Mouse (Mus musculus): ENCODE results near the gene Slc36a4. TPM values are rescaled to one million over a fixed set of nuclear protein-coding genes. Genes with fewer than 3 reads are reported as not detected.

The Slc36a4 gene
- polyA plus RNA-seq, 1 experiment: 6.1 TPM

- TF ChIP-seq CTCF (conservative IDR thresholded peaks at IDR 0.05; ENCODE audit: insufficient read depth, insufficient read length, low read depth, low read length) (no peak), POLR2A (IDR thresholded peaks at IDR 0.05; ENCODE audit: low read depth, low read length) (no peak)
- 82% methylated on average over 8 of the region's 8 CpGs for WGBS
- no peaks in the 10 kb centered on the region for H3K27me3 ChIP-seq (replicated peaks; ENCODE audit: control insufficient read depth, insufficient read depth, low read length)
- DNase-seq: no peak
- H3K36me3 ChIP-seq (ENCODE audit: control insufficient read depth, insufficient read depth, low read length): no peaks in the 10 kb centered on the region; the same call in 1 of the 2 replicates
- H3K27ac ChIP-seq (ENCODE audit: insufficient read depth, low read depth, low read length): no peak overlapping the region
- H3K4me3 ChIP-seq (ENCODE audit: insufficient read depth, low read depth, low read length): no peak overlapping the region
- no peaks in the 10 kb centered on the region for H3K4me1 ChIP-seq (ENCODE audit: control insufficient read depth, insufficient read depth, low read length)
Observed at GRCm38 (mm10) chr9:15722506-15722905, 13.0 kb downstream of the Slc36a4 start.

GRCm38 (mm10) chr9:15727168-15727567 is 17.6 kb downstream of the Slc36a4 start:
- Histone ChIP-seq H3K27ac (ENCODE audit: insufficient read depth, low read depth, low read length) (no peak overlapping the region), H3K36me3 (ENCODE audit: control insufficient read depth, insufficient read depth, low read length) (no peaks in the 10 kb centered on the region; the same call in 1 of the 2 replicates), H3K4me1 (ENCODE audit: control insufficient read depth, insufficient read depth, low read length) (no peaks in the 10 kb centered on the region), H3K27me3 (replicated peaks; ENCODE audit: control insufficient read depth, insufficient read depth, low read length) (no peaks in the 10 kb centered on the region), H3K4me3 (ENCODE audit: insufficient read depth, low read depth, low read length) (no peak overlapping the region)
- WGBS: 98% methylated on average over 8 of the region's 8 CpGs
- no peak for DNase-seq
- TF ChIP-seq CTCF (conservative IDR thresholded peaks at IDR 0.05; ENCODE audit: insufficient read depth, insufficient read length, low read depth, low read length) (no peak), POLR2A (IDR thresholded peaks at IDR 0.05; ENCODE audit: low read depth, low read length) (no peak)

GRCm38 (mm10) chr9:15731758-15732748 is 22.5 kb downstream of the Slc36a4 start:
- no peak overlapping the region for H3K27ac ChIP-seq (ENCODE audit: insufficient read depth, low read depth, low read length)
- no peaks in the 10 kb centered on the region for H3K27me3 ChIP-seq (replicated peaks; ENCODE audit: control insufficient read depth, insufficient read depth, low read length)
- peak; percentile 63 for DNase-seq
- TF ChIP-seq POLR2A (IDR thresholded peaks at IDR 0.05; ENCODE audit: low read depth, low read length) (no peak), CTCF (conservative IDR thresholded peaks at IDR 0.05; ENCODE audit: insufficient read depth, insufficient read length, low read depth, low read length) (no peak)
- H3K36me3 ChIP-seq (ENCODE audit: control insufficient read depth, insufficient read depth, low read length): no peaks in the 10 kb centered on the region
- 67% methylated on average over 13 of the region's 13 CpGs for WGBS
- no peaks in the 10 kb centered on the region for H3K4me1 ChIP-seq (ENCODE audit: control insufficient read depth, insufficient read depth, low read length)
- no peak overlapping the region for H3K4me3 ChIP-seq (ENCODE audit: insufficient read depth, low read depth, low read length)

GRCm38 (mm10) chr9:15734056-15734866 is 24.7 kb downstream of the Slc36a4 start:
- Histone ChIP-seq H3K4me1 (ENCODE audit: control insufficient read depth, insufficient read depth, low read length) (no peaks in the 10 kb centered on the region), H3K36me3 (ENCODE audit: control insufficient read depth, insufficient read depth, low read length) (no peaks in the 10 kb centered on the region), H3K4me3 (ENCODE audit: insufficient read depth, low read depth, low read length) (no peak overlapping the region), H3K27me3 (replicated peaks; ENCODE audit: control insufficient read depth, insufficient read depth, low read length) (no peaks in the 10 kb centered on the region), H3K27ac (ENCODE audit: insufficient read depth, low read depth, low read length) (no peak overlapping the region)
- TF ChIP-seq POLR2A (IDR thresholded peaks at IDR 0.05; ENCODE audit: low read depth, low read length) (no peak), CTCF (conservative IDR thresholded peaks at IDR 0.05; ENCODE audit: insufficient read depth, insufficient read length, low read depth, low read length) (no peak)
- 82% methylated on average over 11 of the region's 11 CpGs for WGBS
- no peak for DNase-seq

- Histone ChIP-seq H3K27me3 (replicated peaks; ENCODE audit: control insufficient read depth, insufficient read depth, low read length) (no peaks in the 10 kb centered on the region), H3K27ac (ENCODE audit: insufficient read depth, low read depth, low read length) (no peak overlapping the region), H3K4me1 (ENCODE audit: control insufficient read depth, insufficient read depth, low read length) (no peaks in the 10 kb centered on the region), H3K36me3 (ENCODE audit: control insufficient read depth, insufficient read depth, low read length) (no peaks in the 10 kb centered on the region), H3K4me3 (ENCODE audit: insufficient read depth, low read depth, low read length) (no peak overlapping the region)
- TF ChIP-seq CTCF (conservative IDR thresholded peaks at IDR 0.05; ENCODE audit: insufficient read depth, insufficient read length, low read depth, low read length) (no peak), POLR2A (IDR thresholded peaks at IDR 0.05; ENCODE audit: low read depth, low read length) (no peak)
- peak; percentile 29 for DNase-seq
- 87% methylated on average over 6 of the region's 6 CpGs for WGBS
Observed at GRCm38 (mm10) chr9:15734867-15735131, 25.3 kb downstream of the Slc36a4 start.

DNA sequence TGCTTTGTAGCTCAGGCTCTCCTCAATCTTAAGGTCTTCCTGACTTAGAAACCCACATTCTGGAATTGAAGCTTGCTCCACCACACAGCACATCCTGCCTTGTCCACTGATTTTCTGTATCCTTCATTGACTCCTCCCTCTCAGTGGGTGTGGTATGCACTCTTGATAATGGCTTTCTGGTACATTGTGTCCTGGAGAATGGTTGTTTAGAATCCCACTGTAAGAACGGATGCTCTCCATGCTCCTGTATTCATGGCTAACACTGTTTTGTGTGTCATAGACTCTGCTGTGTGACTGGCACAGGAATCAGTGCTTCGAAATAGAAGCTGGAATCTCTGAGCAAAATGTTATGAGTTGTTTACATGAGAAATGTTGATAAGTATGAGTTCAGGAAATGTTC is 28.0 kb downstream of the Slc36a4 start:
- Histone ChIP-seq H3K27me3 (replicated peaks; ENCODE audit: control insufficient read depth, insufficient read depth, low read length) (no peaks in the 10 kb centered on the region), H3K36me3 (ENCODE audit: control insufficient read depth, insufficient read depth, low read length) (no peaks in the 10 kb centered on the region), H3K27ac (ENCODE audit: insufficient read depth, low read depth, low read length) (no peak overlapping the region), H3K4me3 (ENCODE audit: insufficient read depth, low read depth, low read length) (no peak overlapping the region), H3K4me1 (ENCODE audit: control insufficient read depth, insufficient read depth, low read length) (no peaks in the 10 kb centered on the region)
- 90% methylated on average over 2 of the region's 2 CpGs for WGBS
- TF ChIP-seq POLR2A (IDR thresholded peaks at IDR 0.05; ENCODE audit: low read depth, low read length): no peak
- TF ChIP-seq CTCF (conservative IDR thresholded peaks at IDR 0.05; ENCODE audit: insufficient read depth, insufficient read length, low read depth, low read length): no peak
- DNase-seq: no peak

- WGBS: 87% methylated on average over 4 of the region's 4 CpGs
Observed at GRCm38 (mm10) chr9:15741428-15741827, 31.9 kb downstream of the Slc36a4 start.

More at GRCm38 (mm10) chr9:15741428-15741827, 31.9 kb downstream of the Slc36a4 start:
- Histone ChIP-seq H3K36me3 (ENCODE audit: control insufficient read depth, insufficient read depth, low read length) (no peaks in the 10 kb centered on the region), H3K4me1 (ENCODE audit: control insufficient read depth, insufficient read depth, low read length) (no peaks in the 10 kb centered on the region), H3K27ac (ENCODE audit: insufficient read depth, low read depth, low read length) (no peak overlapping the region), H3K27me3 (replicated peaks; ENCODE audit: control insufficient read depth, insufficient read depth, low read length) (no peaks in the 10 kb centered on the region), H3K4me3 (ENCODE audit: insufficient read depth, low read depth, low read length) (no peak overlapping the region)
- TF ChIP-seq POLR2A (IDR thresholded peaks at IDR 0.05; ENCODE audit: low read depth, low read length): no peak
- no peak for TF ChIP-seq CTCF (conservative IDR thresholded peaks at IDR 0.05; ENCODE audit: insufficient read depth, insufficient read length, low read depth, low read length)
- no peak for DNase-seq

All from kidney, adult 2 months (tissue).